Mouse (Mus musculus) megakaryocyte, adult 5-6 weeks (primary cell): ENCODE measurements around the gene Tulp4. TPM values are rescaled to one million over a fixed set of nuclear protein-coding genes. Genes with fewer than 3 reads are reported as not detected.

Experiments
- ATAC-seq: 2 replicates; pipeline ENCODE4 v1.8.0; 2016; ENCODE audit warnings: mild to moderate bottlenecking, inconsistent platforms; ENCODE audit not compliant: poor library complexity, severe bottlenecking
- total RNA-seq, 2 experiments: library from RNA; stranded (forward) in 1 of 2; stranded (reverse) in 1 of 2; fragments of 153-499, 151-499 nt in 1 of 2; fragments of 221-1000, 200-1000 nt in 1 of 2; gene quantifications; 2 replicates each; pipeline versions ENCODE4 v1.2.3 to v1.2.4; 2015 to 2017

The Tulp4 gene
- total RNA-seq (2015) (9.0 and 9.8 TPM in 2 replicates), total RNA-seq (2017) (13.2 and 17.5 TPM in 2 replicates)

GRCm38 (mm10) chr17:6106361-6107014 is at the start of gene Tulp4:
Gene Tulp4, plus strand, starts transcription at chr17:6106437.
- ATAC-seq: peak; percentile 91

- ATAC-seq: no peak
Observed at GRCm38 (mm10) chr17:6062793-6063192, 43.4 kb upstream of the Tulp4 start.

DNA sequence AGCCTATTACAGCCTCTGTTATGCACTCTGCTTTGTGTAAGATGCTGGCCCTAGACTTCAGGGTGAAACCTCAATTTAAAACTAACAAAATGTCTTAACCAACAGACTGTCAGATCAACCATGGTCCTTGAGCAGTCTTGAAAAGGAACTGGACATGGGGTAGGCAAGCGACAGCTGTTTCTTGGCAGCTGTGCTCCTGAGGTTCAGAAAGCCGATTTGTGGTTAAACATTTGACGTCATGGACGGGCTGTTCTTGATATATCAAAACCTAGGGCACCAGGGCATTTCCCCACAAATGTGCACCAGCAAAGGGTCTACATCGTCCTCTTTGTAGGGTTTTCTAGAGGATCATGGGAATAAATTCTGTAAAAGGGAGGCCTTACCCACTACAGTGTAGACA is 42.7 kb upstream of the Tulp4 start:
- ATAC-seq: no peak

DNA sequence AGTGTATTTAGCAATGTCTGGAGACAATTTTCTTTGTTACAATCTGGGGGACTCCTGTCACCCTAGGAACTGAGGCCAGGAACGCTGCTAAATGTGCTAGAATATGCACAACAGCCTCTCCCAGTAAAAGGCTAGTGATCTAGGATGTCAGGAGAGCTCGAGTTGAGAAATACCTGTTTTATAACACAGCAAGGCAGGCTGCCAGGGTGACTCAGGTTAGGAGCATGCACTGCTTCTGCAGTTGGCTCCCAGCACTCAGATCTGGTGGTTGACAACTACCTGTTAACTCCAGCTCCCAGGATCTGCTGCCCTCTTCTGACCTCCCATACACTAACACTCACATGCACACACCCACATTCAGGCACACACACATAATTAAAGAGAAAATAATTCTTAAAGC is 40.2 kb upstream of the Tulp4 start:
- ATAC-seq: no peak

DNA sequence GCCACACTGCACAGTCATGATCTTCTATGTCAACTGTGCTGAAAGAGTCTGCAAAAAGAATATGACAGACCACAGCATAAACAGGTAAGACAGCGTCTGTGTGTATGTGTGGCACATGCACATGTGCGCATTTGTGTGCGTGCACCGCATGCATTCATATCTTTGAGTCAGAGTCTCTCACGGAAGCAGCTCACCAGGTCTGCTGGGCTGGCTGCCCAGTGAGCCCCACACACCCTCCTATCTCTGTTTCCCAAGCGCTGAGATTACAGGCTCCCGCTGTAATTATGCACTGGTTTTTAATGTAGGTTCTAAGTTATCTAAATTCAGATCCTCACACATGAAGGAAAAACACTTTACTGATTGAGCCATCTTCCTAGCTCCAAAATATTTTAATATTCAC is 38.6 kb upstream of the Tulp4 start:
- ATAC-seq: no peak

GRCm38 (mm10) chr17:6069866-6070265 is 36.4 kb upstream of the Tulp4 start:
- ATAC-seq: no peak

GRCm38 (mm10) chr17:6073405-6073804 is 32.8 kb upstream of the Tulp4 start:
- ATAC-seq: no peak

- ATAC-seq: peak; percentile 94
Observed at GRCm38 (mm10) chr17:6079287-6080122, 26.7 kb upstream of the Tulp4 start, which contains the start of the genes Serac1 and Gtf2h5. Gene Serac1, minus strand, starts transcription at chr17:6079741. Gene Gtf2h5, plus strand, starts transcription at chr17:6079786.

GRCm38 (mm10) chr17:6083323-6083890 is 22.8 kb upstream of the Tulp4 start:
- no peak for ATAC-seq

DNA sequence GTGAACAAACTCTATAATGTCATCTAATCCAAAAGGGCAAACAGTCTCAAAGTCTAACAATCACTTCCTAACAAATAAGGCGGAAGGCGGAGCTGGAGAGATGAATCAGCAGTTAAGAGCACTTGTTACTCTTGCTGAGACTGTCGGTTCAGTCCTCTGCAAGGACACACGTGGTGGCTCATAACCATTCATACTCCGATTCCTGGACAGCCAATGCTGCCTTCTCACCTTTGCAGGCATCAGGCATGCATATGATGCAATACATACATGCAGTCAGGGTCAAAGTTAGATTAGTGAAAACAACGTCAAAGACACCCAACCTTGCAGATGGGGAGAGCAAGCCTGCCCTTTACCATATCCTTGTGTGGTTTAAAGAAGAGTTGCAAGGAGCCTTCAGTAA is 14.6 kb upstream of the Tulp4 start:
- no peak for ATAC-seq

DNA sequence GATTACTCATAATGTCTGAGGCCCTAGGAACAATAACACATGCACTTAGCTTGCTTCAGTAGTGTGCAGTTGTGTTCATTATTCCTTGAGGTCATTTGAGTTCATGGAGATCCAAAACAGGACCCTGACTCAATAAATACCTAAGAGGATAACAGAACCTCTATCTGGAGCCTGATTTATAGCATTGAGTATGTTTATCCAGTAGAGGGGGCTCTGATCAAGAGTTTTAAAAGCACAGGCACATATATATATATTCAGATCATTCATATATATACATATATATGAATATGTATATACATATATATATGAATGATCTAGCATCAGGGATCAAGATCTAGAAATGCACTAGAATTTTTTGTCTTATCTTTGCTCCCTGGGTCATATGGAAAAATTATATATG is 10.7 kb upstream of the Tulp4 start:
- no peak for ATAC-seq

DNA sequence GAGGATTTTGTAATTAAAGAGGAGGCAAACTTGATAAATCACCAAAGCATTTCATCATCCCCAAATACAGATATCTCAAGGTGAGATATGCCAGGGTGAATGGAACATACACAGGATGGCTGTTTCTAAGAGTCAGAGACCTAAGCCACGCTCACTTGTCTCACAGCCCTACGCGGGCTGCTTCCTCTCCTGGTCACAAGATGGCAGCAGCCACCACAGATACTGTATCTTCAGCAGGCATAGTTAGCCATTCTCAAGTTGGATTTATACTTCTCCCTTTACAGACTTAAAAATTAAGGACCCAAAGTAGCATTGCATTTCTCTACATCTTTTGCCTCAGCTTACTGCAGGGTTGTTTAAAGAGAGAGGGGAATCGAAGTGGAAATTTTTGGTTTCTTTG is 8.4 kb upstream of the Tulp4 start:
- peak; percentile 82 for ATAC-seq

DNA sequence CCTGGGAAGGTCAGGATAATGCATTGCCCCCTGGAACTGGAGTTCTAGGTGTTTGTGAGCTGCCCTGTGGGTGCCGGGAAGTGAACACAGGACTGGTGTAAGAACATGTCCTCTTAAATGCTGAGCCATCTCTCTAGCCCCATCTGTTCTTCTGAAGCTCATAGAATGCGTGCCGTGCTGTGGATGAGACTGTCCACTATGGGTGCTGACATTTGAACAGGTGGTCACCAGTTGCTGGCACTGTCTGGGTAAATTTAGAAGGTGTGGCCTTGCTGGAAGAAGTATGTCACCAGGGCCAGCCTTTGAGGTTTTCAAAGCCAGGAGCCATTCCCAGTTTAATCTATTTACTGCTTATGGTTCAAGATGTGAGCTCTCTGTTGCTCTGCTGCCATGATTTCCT is 4.0 kb upstream of the Tulp4 start:
- no peak for ATAC-seq

GRCm38 (mm10) chr17:6103566-6103965 is 2.7 kb upstream of the Tulp4 start:
- no peak for ATAC-seq

DNA sequence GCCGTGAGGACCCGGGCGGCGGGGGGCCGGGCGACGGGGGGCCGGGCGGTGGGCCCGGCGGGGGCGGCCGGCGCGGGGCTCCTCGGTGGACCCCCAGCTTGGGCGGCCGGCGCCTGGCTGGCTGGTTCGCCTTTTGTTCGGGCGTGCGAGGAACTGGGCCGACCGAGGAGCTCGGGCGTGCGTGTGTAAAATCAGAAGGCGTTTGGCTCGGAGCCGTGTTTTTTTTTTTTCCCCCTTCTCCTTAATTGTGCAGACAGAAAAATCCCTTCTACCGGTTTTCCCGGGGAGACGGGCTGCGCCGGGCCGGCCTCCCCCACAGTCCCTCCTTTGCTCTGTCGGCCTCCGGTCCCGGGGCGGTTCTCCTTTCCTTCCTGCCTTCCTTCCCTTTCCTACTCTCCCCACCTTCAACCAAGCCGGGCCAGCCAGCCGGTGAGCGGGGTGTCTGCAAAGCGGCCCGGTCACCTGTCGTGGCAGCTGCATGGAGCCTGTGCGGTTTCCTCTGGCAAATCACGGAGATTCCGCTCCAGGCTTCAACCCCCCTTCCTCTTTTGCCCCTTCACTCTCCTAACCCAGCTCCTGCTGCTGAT is 871 bp downstream of the Tulp4 start:
- peak; percentile 56 for ATAC-seq

GRCm38 (mm10) chr17:6108175-6108574 is 1.9 kb downstream of the Tulp4 start:
- no peak for ATAC-seq

DNA sequence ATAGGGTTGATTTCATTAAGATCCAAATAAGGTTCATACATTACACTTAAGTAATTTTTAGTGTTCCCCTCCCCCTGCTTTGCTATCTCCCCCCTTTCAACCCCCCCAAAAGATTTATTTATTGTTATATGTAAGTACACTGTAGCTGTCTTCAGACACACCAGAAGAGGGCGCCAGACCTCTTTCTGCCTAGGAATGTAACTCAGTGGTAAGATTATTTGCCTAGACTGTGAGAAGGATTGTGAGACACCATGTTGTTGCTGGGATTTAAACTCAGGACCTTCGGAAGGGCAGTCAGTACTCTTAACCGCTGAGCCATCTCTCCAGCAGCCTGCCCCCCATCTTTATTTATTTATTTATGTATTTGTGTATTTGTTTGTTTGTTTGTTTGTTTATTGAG is 4.7 kb downstream of the Tulp4 start:
- no peak for ATAC-seq

DNA sequence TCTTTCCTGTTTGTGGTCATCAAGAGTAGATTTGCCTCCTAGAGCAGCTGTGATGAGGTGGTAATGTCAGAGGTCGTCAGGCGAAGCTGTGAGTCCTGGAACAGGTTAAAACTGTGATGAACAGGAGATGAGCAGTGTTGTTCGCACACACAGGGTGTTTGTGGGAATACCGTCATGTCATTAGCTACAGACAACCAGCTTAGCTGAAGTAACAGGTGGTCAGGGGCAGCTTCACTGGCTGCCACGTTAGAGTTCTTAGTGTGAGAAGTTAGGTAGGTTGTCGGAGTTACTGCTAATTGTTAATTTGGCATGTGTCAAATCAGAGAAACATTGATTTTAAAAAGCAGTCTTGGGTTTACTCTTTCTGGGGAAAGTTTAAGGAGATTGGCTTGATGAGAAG is 7.4 kb downstream of the Tulp4 start:
- ATAC-seq: no peak

DNA sequence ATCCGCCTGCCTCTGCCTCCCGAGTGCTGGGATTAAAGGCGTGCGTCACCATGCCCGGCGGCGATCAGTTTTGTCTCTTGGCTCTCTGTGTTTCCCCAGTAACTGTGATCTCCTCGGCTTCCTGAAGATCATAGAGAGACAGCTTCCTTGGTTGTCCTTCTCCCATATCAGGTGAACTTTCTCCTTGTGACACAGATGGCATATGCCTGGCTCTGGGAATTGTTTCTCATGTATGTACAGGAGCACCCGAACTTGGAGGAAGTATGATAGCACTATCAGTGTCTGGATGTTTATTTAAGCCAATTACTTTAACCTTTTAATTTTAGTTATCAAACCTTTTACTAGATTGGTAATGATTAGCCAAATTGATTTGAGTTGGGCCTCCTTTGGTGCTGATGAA is 8.8 kb downstream of the Tulp4 start:
- ATAC-seq: no peak

- ATAC-seq: no peak
Observed at GRCm38 (mm10) chr17:6117148-6117725, 11.0 kb downstream of the Tulp4 start.

GRCm38 (mm10) chr17:6117917-6118316 is 11.7 kb downstream of the Tulp4 start:
- ATAC-seq: no peak
